Mouse (Mus musculus) adrenal gland (tissue): Measurements from ENCODE around the gene Chn1.

Experiments used
- intact Hi-C: fragments of 180-260 bp; cut with DNase I; formaldehyde crosslinking; loops from one replicate; pipeline ENCODE4 v1.15.1; 2025

Gene Chn1

DNA sequence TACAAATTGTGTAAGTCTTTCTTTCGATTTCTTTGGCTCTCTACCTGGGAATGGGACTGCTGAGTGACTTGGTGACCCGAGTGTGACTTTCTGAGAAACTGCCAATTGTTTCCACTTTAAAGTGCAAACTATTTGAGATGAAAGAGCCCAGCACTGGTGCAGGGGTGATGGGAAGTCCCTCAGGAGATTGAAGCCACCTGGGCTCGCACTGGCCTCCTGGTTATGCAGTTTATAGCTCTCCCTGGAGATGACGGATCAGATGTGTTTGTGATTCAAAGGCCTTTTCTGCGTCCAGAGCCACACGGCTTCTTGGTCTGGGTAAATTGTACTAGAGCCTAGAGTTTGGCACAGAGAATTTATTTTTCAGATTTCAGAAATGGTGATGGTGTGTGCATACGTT lies 211.5 kb downstream of the Chn1 start:
- intact Hi-C loops: no loop called here

DNA sequence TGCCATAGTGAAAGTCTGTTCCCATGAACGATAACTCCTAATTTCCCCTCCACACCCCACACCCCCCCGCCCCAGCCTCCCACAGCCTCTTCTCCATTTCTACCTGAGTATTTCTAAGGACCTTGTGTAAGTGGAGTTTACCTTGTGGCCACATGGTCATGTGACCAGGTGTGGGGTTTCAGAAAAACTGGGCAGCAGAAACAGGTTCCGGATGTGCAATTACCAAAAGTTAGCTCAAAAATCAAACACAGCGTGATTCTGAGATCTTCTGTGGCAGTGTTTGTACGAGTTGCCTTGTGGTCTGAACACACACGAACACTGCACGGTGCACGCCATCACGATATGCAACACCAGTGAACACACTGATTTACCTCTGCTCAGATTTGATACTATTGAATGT lies 212.5 kb downstream of the Chn1 start:
- intact Hi-C loops: no loop called here

DNA sequence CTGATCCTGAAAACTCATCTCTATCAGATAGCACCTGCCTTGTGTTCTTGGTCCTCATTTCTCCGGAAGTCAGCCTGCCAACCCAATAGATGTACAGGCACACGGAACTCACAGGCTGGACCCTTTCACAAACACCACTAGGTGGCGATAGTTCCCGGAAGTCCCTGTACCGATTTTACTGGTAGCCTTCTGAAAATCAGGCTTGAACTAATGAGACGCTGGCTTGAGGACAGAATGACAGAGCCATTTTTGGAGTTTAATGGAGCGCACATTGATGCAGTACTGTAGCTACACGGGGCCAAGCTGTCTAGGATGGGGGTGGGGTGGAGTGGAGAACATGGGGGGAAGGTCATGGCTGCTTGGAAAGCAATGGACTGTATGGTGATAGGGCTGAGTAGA lies 213.5 kb downstream of the Chn1 start:
- intact Hi-C loops: no loop called here

DNA sequence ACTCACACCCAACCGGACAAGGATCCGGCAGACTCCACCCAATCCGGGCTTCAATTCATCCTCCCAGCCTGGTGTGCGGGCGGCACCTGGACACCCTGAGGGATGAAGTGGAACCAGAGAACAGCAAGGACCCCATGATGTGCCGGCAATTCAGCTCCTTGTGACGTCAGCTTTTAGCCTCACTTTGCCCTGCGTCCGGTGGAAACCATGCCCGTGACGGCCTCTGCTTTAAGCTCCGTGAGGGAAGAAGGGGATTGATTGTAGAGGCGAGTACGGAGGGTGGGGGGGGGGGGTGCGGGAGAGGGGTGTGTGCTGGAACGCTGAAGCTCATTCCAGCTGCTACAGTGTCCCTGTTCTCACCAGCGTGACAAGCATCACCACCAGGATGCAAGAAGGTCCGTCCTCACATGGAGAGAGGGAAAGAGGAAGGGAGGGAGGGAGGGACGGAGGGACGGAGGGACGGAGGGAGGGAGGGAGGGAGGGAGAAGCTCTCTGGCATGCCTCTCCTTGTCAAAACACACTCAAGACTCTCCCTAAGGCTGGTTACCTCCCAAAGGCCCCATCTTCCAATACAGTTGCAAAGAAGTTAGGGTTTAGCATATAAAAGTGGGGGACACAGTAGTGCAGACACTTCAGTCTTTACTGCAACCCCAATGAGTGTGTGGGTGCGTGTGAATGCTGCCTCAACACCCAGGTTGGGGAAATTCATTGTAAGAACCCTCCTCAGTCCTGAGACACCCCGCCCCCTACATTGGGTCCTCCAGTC lies 214.1 kb downstream of the Chn1 start:
- intact Hi-C loops: no loop called here
